ENCODE assay signal across 8 mouse cellular contexts in genomic region chr8:88451658-88452500, GRCm38 (mm10).
A peak's percentile ranks its signal among the peaks of the same experiment; 100 is the strongest.
DNase-seq lines count a peak whose midpoint lies in the region; ATAC-seq lines count a peak whose summit lies in the region.

No protein-coding gene starts in this region.

- ATAC-seq in cerebellum, adult (ENCODE audit: insufficient number of reproducible peaks, low FRiP score, low TSS enrichment), result no peak
- ATAC-seq in intestine, embryonic 14.5 days (replicated peaks; ENCODE audit: low FRiP score, low TSS enrichment, low read depth), result no peak

- H3K9me3 ChIP-seq in intestine, embryonic 14.5 days (ENCODE audit: control insufficient read depth, low read length), result peaks cover 3% of the 10 kb centered on the region; the same call in 1 of the 2 replicates

- no peak overlapping the region for H3K4me3 ChIP-seq in intestine, embryonic 14.5 days (ENCODE audit: low read depth, low read length)

- 0 out of 2 replicates have a peak overlapping the region, but pooled peaks have one; percentile 0 for H3K4me2 ChIP-seq in intestine, embryonic 14.5 days (ENCODE audit: low read length)

- peaks cover 19% of the 10 kb centered on the region for H3K4me1 ChIP-seq in intestine, embryonic 14.5 days (replicated peaks; ENCODE audit: control insufficient read depth, insufficient read depth, low read length)

- H3K36me3 ChIP-seq in intestine, embryonic 14.5 days (ENCODE audit: control insufficient read depth, insufficient read depth, low read length), result no peaks in the 10 kb centered on the region

- no peak overlapping the region for H3K9ac ChIP-seq in intestine, embryonic 14.5 days (ENCODE audit: low read length)

- peaks cover 62% of the 10 kb centered on the region for H3K27me3 ChIP-seq in intestine, embryonic 14.5 days (replicated peaks; ENCODE audit: control insufficient read depth, insufficient read depth, low read length)

- 28% methylated on average over 17 of the region's 17 CpGs for WGBS in intestine, embryonic 14.5 days

- DNase-seq in cerebellum, adult 11-12 months, result peak; percentile 25
- peak; percentile 21 for DNase-seq in ES-CJ7 (ENCODE audit: low read depth, low spot score)
- no peak for DNase-seq in intestine, embryonic 14.5 days (ENCODE audit: low spot score)
- peak; percentile 54 for DNase-seq in lung, postnatal 14 days
- no peak for DNase-seq in left cerebral cortex, adult 11 months (ENCODE audit: low spot score)
- no peak for DNase-seq in spleen, adult 18-20 months
- DNase-seq in urinary bladder, postnatal 14 days (ENCODE audit: low spot score), result no peak

- H3K27ac ChIP-seq in intestine, embryonic 14.5 days (ENCODE audit: low read depth), result no peak overlapping the region

Comparison
In these comparisons a context has a peak if more than half of its experiments do, and no peak if none do; other contexts are left out.
1. DNase-seq: peak in cerebellum, adult 11-12 months (single experiment), ES-CJ7 (single experiment) and lung, postnatal 14 days (single experiment); none in intestine, embryonic 14.5 days (single experiment), left cerebral cortex, adult 11 months (single experiment), spleen, adult 18-20 months (0 of 2) and urinary bladder, postnatal 14 days (single experiment).